Mouse (Mus musculus) splenic B cell, adult 2 months (primary cell): ENCODE results near the gene Spindoc.
"Not testable (repeated sequence)": the region's sequence is repeated elsewhere in the genome, so short reads cannot be mapped to it uniquely, and the experiment has no call there.

ENCODE experiments used
- DNase-seq: peaks from one replicate; pipeline ENCODE4 v3.0.0-alpha.2; 2011; ENCODE audit warnings: low read depth, low spot score
- H3K27me3 ChIP-seq: 2 replicates; pipeline ENCODE4 v1.6.1; 2012; ENCODE audit warnings: mild to moderate bottlenecking, low read length, moderate library complexity, mixed read lengths; ENCODE audit not compliant: control insufficient read depth, poor library complexity, insufficient read depth, severe bottlenecking
- H3K36me3 ChIP-seq: 2 replicates; pipeline ENCODE4 v1.6.1; 2012; ENCODE audit warnings: mild to moderate bottlenecking, low read length, moderate library complexity, mixed read lengths; ENCODE audit not compliant: control insufficient read depth, poor library complexity, insufficient read depth, severe bottlenecking

The Spindoc gene

GRCm38 (mm10) chr19:7416834-7417735, 34.3 kb upstream of the Spindoc start, which contains the start of gene 2700081O15Rik:
Gene 2700081O15Rik (plus strand): TSS chr19:7417625.
- Histone ChIP-seq H3K36me3 (no peaks in the 10 kb centered on the region), H3K27me3 (no peaks in the 10 kb centered on the region; the same call in 1 of the 2 replicates)
- peak; percentile 58 for DNase-seq

GRCm38 (mm10) chr19:7415916-7416833, 33.4 kb upstream of the Spindoc start:
- no peak for DNase-seq
- Histone ChIP-seq H3K36me3 (no peaks in the 10 kb centered on the region), H3K27me3 (no peaks in the 10 kb centered on the region; the same call in 1 of the 2 replicates)

GRCm38 (mm10) chr19:7412361-7412760, 29.6 kb upstream of the Spindoc start:
- no peaks in the 10 kb centered on the region for H3K36me3 ChIP-seq
- DNase-seq, result no peak
- H3K27me3 ChIP-seq, result no peaks in the 10 kb centered on the region

- H3K36me3 ChIP-seq, result no peaks in the 10 kb centered on the region
- no peak for DNase-seq
- H3K27me3 ChIP-seq, result no peaks in the 10 kb centered on the region
Measured at GRCm38 (mm10) chr19:7404623-7405229, 21.9 kb upstream of the Spindoc start.

- no peaks in the 10 kb centered on the region for H3K27me3 ChIP-seq
Measured at GRCm38 (mm10) chr19:7400635-7401034, 17.8 kb upstream of the Spindoc start.

GRCm38 (mm10) chr19:7398898-7399297, 16.1 kb upstream of the Spindoc start:
- H3K27me3 ChIP-seq, DNase-seq, H3K36me3 ChIP-seq: not testable (repeated sequence)

More at GRCm38 (mm10) chr19:7400635-7401034, 17.8 kb upstream of the Spindoc start:
- DNase-seq, result no peak
- no peaks in the 10 kb centered on the region for H3K36me3 ChIP-seq

GRCm38 (mm10) chr19:7396867-7397826, 14.4 kb upstream of the Spindoc start:
- H3K27me3 ChIP-seq, H3K36me3 ChIP-seq: not testable (repeated sequence)
- peak; percentile 60 for DNase-seq

- no peak for DNase-seq
- H3K27me3 ChIP-seq, result no peaks in the 10 kb centered on the region
- H3K36me3 ChIP-seq, result no peaks in the 10 kb centered on the region
Measured at GRCm38 (mm10) chr19:7388488-7388887, 5.7 kb upstream of the Spindoc start.

- no peaks in the 10 kb centered on the region for H3K36me3 ChIP-seq
Measured at GRCm38 (mm10) chr19:7386042-7386441, 3.2 kb upstream of the Spindoc start.

GRCm38 (mm10) chr19:7382248-7382902, 419 bp downstream of the Spindoc start:
- peak; percentile 40 for DNase-seq
- Histone ChIP-seq H3K36me3 (no peaks in the 10 kb centered on the region), H3K27me3 (no peaks in the 10 kb centered on the region)

More at GRCm38 (mm10) chr19:7386042-7386441, 3.2 kb upstream of the Spindoc start:
- no peak for DNase-seq
- H3K27me3 ChIP-seq, result no peaks in the 10 kb centered on the region

GRCm38 (mm10) chr19:7381906-7382247, 917 bp downstream of the Spindoc start:
- no peak for DNase-seq
- Histone ChIP-seq H3K27me3 (no peaks in the 10 kb centered on the region), H3K36me3 (no peaks in the 10 kb centered on the region)

GRCm38 (mm10) chr19:7377639-7378038, 5.2 kb downstream of the Spindoc start:
- no peak for DNase-seq
- Histone ChIP-seq H3K36me3 (peaks cover 4% of the 10 kb centered on the region; the same call in 1 of the 2 replicates), H3K27me3 (no peaks in the 10 kb centered on the region)

- Histone ChIP-seq H3K27me3 (no peaks in the 10 kb centered on the region), H3K36me3 (peaks cover 6% of the 10 kb centered on the region; the same call in 1 of the 2 replicates)
- no peak for DNase-seq
Measured at GRCm38 (mm10) chr19:7374491-7374890, 8.3 kb downstream of the Spindoc start.
